Mouse (Mus musculus): ENCODE measurements at regions not wholly inside any gene's neighbourhood (a gene's known extent, or its start where the extent isn't known, plus 50 kb on each side); places are given as distances from the start of the nearest gene placed in this dataset.

DNA sequence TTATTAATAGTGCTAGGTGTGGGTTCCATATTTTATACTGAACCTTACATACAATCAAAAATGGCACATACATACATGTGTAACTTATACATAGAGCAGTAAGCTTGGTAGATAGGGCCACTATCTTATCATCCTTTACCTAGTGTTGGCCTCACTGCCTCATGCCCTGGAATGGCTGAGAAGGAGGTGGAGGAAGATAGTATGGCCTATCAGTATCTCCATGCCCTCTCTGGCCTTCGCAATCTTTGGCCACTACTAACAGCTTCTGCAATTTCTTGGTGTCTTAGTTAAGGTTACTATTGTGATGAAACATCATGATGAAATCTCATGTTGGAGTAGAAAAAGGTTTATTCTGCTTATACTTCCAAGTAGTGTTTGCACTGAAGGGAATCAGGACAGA, 265.4 kb upstream of the Meox2 start:
- TF ChIP-seq POLR2A (IDR thresholded peaks at IDR 0.05; ENCODE audit: low read depth, low read length): no peak
- TF ChIP-seq CTCF (IDR thresholded peaks at IDR 0.05; ENCODE audit: extremely low read depth, insufficient read depth, insufficient read length, insufficient replicate concordance): no peak

Measured in spleen, adult 2 months (tissue).